Mouse (Mus musculus): ENCODE measurements around the gene Zdhhc24. TPM values are rescaled to one million over a fixed set of nuclear protein-coding genes. Genes with fewer than 3 reads are reported as not detected.

Gene Zdhhc24
- polyA plus RNA-seq (2015; fragmentation: Illumina TruSeq; extraction: RNeasy Lipid Tissue Mini Kit (QIAGEN cat#74804); ENCODE audit: insufficient read depth, low replicate concordance), result 17.8 TPM

DNA sequence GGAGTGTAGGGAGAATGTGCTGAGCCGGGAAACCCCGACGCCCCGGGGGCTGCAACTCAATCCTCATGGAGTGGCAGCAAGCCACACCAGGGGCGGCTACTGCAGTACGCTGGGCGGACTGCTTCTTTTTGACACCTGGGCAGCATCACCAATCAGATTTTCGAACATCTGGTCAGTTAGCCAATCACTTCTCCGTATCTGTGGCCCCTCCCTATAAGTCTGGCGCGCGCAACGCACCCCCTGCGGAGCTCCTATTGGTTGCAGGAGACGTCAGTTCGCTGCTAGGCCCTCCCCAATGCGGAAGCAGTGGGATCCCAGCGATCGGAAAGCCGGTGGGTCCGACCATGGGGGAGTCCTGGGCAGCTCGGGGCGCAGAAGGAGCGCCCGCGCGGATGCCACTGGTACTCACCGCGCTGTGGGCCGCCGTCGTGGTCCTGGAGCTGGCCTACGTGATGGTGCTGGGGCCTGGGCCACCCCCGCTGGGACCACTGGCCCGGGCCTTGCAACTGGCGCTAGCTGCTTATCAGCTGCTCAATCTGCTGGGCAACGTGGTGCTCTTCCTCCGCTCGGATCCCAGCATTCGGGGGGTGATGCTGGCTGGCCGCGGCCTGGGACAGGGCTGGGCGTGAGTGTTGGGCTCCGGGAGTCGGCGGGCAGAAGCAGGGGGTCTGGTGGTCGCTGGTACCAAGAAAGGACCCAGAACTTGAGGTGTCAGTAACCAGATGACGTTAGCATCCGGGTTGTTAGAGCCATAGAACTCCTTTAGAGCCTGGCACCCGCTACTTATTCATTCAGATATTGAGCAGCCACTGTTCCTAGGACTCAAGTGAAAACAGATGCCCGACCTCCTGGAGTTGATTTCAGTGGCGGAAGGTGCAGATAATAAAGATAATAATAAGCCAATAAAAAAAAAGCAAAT lies at the start of gene Zdhhc24:
Zdhhc24 (plus strand) TSS at position 264 of the 919 bp plus-strand sequence.

DNA sequence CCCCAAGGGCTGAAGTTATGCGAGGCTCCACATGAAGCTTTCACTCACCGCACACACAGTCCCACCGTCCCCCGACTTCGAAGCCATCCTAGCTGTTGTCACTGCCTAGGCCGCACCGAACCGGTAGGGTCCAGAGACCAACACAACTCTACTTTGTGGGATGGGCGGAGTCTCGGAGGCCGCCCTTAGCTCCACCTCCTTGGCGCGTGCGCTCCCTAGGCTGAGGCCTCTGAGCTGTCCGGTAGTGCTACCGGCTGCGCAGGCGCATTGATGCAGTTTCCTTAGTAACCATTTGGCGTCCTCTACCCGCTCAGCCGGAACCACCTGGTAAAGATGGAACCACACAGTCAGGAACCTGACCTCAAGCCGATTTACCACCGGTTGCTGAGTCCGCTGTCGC lies 39.3 kb upstream of the Zdhhc24 start, which contains the start of the genes Ccs and Ccdc87:
Ccs (minus strand) TSS at position 184 of the 400 bp plus-strand sequence.
Ccdc87 (plus strand) TSS at position 218 of the 400 bp plus-strand sequence.

DNA sequence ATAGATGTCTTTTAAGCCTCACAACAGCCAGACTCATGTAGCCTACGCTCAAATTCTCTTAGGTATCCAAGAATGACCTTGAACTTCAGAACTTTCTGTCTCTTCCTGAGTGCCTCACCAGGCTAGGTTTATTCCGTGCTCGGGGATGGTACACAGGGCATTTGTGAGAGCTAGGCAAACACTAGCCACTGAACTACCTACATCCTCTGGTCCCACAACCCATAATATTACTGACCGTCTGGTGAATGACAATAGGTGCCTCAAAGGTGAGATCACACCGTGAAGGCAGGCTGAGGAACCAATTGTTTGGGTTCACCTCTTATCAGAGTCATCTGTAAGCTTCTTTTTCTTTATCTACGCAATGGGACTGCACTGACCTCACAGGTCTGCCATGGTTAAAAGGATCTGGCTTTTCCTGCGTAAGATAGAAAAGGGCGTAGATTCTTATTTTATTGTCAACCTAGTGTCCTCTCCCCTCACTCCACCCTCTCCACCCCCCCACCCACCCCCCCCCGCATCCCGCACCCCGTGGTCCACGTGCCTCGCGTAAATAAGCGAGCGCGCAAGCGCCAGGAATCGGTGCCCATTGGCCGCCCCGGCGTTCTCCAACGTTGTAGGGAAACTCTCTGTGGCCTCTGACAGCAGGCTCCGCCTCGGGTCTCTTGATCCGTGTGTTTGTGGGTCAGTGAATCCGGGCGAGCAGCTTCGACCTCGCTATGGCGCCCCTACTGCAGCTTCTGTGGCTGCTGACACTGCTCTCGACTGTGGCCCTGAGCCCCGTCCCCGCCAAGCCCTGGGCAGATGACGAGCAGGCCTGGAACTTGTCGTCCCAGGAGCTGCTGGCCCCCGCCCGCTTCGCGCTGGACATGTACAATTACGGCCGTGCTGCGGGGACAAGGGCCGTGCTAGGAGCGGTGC lies 23.7 kb upstream of the Zdhhc24 start, which contains the start of gene Ctsf:
Ctsf (plus strand) TSS at position 579 of the 918 bp plus-strand sequence.

DNA sequence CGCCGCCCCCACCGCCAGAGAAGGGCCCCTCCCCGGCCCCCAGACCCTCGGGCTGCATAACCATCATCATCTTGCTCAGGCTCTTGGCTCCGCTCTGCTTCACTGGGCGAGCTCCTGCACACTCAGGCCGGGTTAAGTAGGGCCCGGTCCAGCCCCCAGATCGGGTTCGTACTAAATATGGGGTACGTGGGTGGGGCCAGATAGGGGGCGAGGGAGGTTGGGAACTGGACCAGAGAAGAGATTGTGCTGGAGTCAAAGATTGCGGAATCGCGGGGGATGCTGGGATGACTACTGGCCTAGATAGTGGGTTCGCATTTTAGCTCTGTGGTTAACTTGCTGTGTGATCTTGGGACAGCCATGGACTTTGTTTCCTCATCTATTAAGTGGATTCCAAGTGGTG lies 683 bp upstream of the Zdhhc24 start, which contains the start of gene Actn3:
Actn3 (minus strand) TSS at position 125 of the 400 bp plus-strand sequence.

DNA sequence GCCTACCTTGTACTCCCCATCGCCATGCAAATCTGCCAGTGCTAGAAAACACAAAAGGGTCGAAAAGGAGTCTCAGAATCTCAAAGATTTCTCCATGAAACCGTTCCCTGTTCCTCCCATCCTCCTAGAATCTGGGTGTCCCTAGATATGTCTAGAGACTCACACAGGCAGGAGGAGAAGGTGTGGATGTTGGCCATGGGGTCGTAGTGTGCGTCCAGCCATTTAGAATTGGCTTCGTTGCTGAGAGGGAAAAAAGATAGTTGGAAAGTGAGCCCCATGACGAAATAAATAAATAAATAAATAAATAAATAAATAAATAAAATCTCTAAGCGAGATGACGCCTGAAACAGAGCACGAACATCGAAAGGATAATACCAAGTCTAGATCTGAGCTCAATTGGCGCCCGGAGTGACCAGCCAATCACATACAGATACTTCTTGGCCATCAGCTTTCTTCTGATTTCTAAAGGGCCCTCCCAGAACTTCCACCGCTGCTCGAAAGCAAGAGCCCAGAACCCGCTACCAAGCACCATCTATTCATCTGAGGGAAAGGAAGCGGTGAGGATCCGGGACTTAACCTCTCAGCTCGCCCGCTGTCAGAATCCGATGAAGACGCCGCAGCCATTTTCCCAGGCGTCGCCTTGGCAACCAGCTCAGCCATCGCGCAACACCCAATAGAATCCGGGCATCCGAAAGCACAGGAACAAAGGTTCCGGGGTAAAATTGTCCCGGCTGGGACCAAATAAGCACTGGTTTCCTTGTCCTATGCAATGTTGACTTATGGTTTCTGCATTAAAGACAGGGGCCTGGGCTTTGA lies 27.7 kb downstream of the Zdhhc24 start, which contains the start of gene Bbs1:
Bbs1 (minus strand) TSS at position 650 of the 816 bp plus-strand sequence.

DNA sequence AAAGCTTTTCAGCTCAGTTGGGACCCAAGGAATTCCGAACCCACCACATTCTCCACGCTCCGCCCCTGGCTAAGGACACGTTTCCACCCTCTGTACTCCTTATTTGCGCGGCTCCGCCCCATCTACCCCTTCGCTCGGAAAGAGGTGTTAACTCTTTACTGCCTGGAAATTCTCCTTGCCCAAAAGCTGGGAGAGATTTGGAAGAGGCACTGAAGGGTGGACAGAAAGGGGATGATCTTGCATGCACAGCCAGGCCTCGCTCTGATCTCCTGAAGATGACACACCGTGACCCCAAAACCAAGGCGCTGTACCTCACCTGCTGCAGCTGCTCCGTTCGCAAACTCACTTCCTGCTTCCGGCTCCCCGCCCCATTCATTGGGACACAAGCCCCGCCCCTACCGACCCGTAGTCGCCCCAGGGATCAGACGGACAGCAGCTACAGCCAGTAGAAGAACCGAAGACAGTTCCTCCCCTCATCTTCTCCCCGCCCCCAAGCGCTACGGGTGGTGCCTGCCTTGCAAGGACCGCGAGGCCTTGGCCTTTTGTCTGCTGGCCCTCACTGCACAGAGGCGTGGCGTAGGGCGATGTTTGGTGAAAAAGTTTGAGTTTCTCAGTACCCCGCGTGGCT lies 49.5 kb downstream of the Zdhhc24 start, which contains the start of gene Dpp3:
Dpp3 (minus strand) TSS at position 384 of the 628 bp plus-strand sequence.

Other genes starting within 250 kb of the Zdhhc24 start
- gene Gm960, start 180.0 kb upstream of the Zdhhc24 start, polyA plus RNA-seq (2015; fragmentation: Illumina TruSeq; extraction: RNeasy Lipid Tissue Mini Kit (QIAGEN cat#74804); ENCODE audit: insufficient read depth, low replicate concordance), result not detected
- gene Sptbn2, start 167.5 kb upstream of the Zdhhc24 start, polyA plus RNA-seq (2015; fragmentation: Illumina TruSeq; extraction: RNeasy Lipid Tissue Mini Kit (QIAGEN cat#74804); ENCODE audit: insufficient read depth, low replicate concordance), result 0.07 TPM
- 22.5 TPM for gene Rbm4b, start 122.2 kb upstream of the Zdhhc24 start, polyA plus RNA-seq (2015; fragmentation: Illumina TruSeq; extraction: RNeasy Lipid Tissue Mini Kit (QIAGEN cat#74804); ENCODE audit: insufficient read depth, low replicate concordance)
- 37.4 TPM for gene Rbm4, start 84.8 kb upstream of the Zdhhc24 start, polyA plus RNA-seq (2015; fragmentation: Illumina TruSeq; extraction: RNeasy Lipid Tissue Mini Kit (QIAGEN cat#74804); ENCODE audit: insufficient read depth, low replicate concordance)
- 33.4 TPM for gene Gm21992, start 67.1 kb upstream of the Zdhhc24 start, polyA plus RNA-seq (2015; fragmentation: Illumina TruSeq; extraction: RNeasy Lipid Tissue Mini Kit (QIAGEN cat#74804); ENCODE audit: insufficient read depth, low replicate concordance)
- 20.5 TPM for gene Rbm14, start 67.0 kb upstream of the Zdhhc24 start, polyA plus RNA-seq (2015; fragmentation: Illumina TruSeq; extraction: RNeasy Lipid Tissue Mini Kit (QIAGEN cat#74804); ENCODE audit: insufficient read depth, low replicate concordance)
- gene Ccs, start 39.3 kb upstream of the Zdhhc24 start, polyA plus RNA-seq (2015; fragmentation: Illumina TruSeq; extraction: RNeasy Lipid Tissue Mini Kit (QIAGEN cat#74804); ENCODE audit: insufficient read depth, low replicate concordance), result 16.5 TPM
- 0.07 TPM for gene Ccdc87, start 39.3 kb upstream of the Zdhhc24 start, polyA plus RNA-seq (2015; fragmentation: Illumina TruSeq; extraction: RNeasy Lipid Tissue Mini Kit (QIAGEN cat#74804); ENCODE audit: insufficient read depth, low replicate concordance)
- gene Ctsf, start 23.5 kb upstream of the Zdhhc24 start, polyA plus RNA-seq (2015; fragmentation: Illumina TruSeq; extraction: RNeasy Lipid Tissue Mini Kit (QIAGEN cat#74804); ENCODE audit: insufficient read depth, low replicate concordance), result 10.2 TPM
- not detected for gene Actn3, start 759 bp upstream of the Zdhhc24 start, polyA plus RNA-seq (2015; fragmentation: Illumina TruSeq; extraction: RNeasy Lipid Tissue Mini Kit (QIAGEN cat#74804); ENCODE audit: insufficient read depth, low replicate concordance)
- 1.2 TPM for gene Bbs1, start 28.0 kb downstream of the Zdhhc24 start, polyA plus RNA-seq (2015; fragmentation: Illumina TruSeq; extraction: RNeasy Lipid Tissue Mini Kit (QIAGEN cat#74804); ENCODE audit: insufficient read depth, low replicate concordance)
- 28.7 TPM for gene Dpp3, start 49.6 kb downstream of the Zdhhc24 start, polyA plus RNA-seq (2015; fragmentation: Illumina TruSeq; extraction: RNeasy Lipid Tissue Mini Kit (QIAGEN cat#74804); ENCODE audit: insufficient read depth, low replicate concordance)
- 0.64 TPM for gene Peli3, start 64.5 kb downstream of the Zdhhc24 start, polyA plus RNA-seq (2015; fragmentation: Illumina TruSeq; extraction: RNeasy Lipid Tissue Mini Kit (QIAGEN cat#74804); ENCODE audit: insufficient read depth, low replicate concordance)
- gene Mrpl11, start 83.5 kb downstream of the Zdhhc24 start, polyA plus RNA-seq (2015; fragmentation: Illumina TruSeq; extraction: RNeasy Lipid Tissue Mini Kit (QIAGEN cat#74804); ENCODE audit: insufficient read depth, low replicate concordance), result 45.7 TPM
- 0.28 TPM for gene Npas4, start 111.6 kb downstream of the Zdhhc24 start, polyA plus RNA-seq (2015; fragmentation: Illumina TruSeq; extraction: RNeasy Lipid Tissue Mini Kit (QIAGEN cat#74804); ENCODE audit: insufficient read depth, low replicate concordance)
- 1.3 TPM for gene Slc29a2, start 145.2 kb downstream of the Zdhhc24 start, polyA plus RNA-seq (2015; fragmentation: Illumina TruSeq; extraction: RNeasy Lipid Tissue Mini Kit (QIAGEN cat#74804); ENCODE audit: insufficient read depth, low replicate concordance)
- 10.3 TPM for gene B4gat1, start 160.2 kb downstream of the Zdhhc24 start, polyA plus RNA-seq (2015; fragmentation: Illumina TruSeq; extraction: RNeasy Lipid Tissue Mini Kit (QIAGEN cat#74804); ENCODE audit: insufficient read depth, low replicate concordance)
- gene AC124502.3, start 160.2 kb downstream of the Zdhhc24 start, polyA plus RNA-seq (2015; fragmentation: Illumina TruSeq; extraction: RNeasy Lipid Tissue Mini Kit (QIAGEN cat#74804); ENCODE audit: insufficient read depth, low replicate concordance), result 0.86 TPM
- gene Brms1, start 162.7 kb downstream of the Zdhhc24 start, polyA plus RNA-seq (2015; fragmentation: Illumina TruSeq; extraction: RNeasy Lipid Tissue Mini Kit (QIAGEN cat#74804); ENCODE audit: insufficient read depth, low replicate concordance), result 22.9 TPM
- 0.51 TPM for gene Rin1, start 171.8 kb downstream of the Zdhhc24 start, polyA plus RNA-seq (2015; fragmentation: Illumina TruSeq; extraction: RNeasy Lipid Tissue Mini Kit (QIAGEN cat#74804); ENCODE audit: insufficient read depth, low replicate concordance)
- 1.2 TPM for gene Cd248, start 189.4 kb downstream of the Zdhhc24 start, polyA plus RNA-seq (2015; fragmentation: Illumina TruSeq; extraction: RNeasy Lipid Tissue Mini Kit (QIAGEN cat#74804); ENCODE audit: insufficient read depth, low replicate concordance)
- gene Tmem151a, start 206.9 kb downstream of the Zdhhc24 start, polyA plus RNA-seq (2015; fragmentation: Illumina TruSeq; extraction: RNeasy Lipid Tissue Mini Kit (QIAGEN cat#74804); ENCODE audit: insufficient read depth, low replicate concordance), result 0.29 TPM
- 19.3 TPM for gene Yif1a, start 209.9 kb downstream of the Zdhhc24 start, polyA plus RNA-seq (2015; fragmentation: Illumina TruSeq; extraction: RNeasy Lipid Tissue Mini Kit (QIAGEN cat#74804); ENCODE audit: insufficient read depth, low replicate concordance)
- not detected for gene Cnih2, start 219.9 kb downstream of the Zdhhc24 start, polyA plus RNA-seq (2015; fragmentation: Illumina TruSeq; extraction: RNeasy Lipid Tissue Mini Kit (QIAGEN cat#74804); ENCODE audit: insufficient read depth, low replicate concordance)
- gene Rab1b, start 228.4 kb downstream of the Zdhhc24 start, polyA plus RNA-seq (2015; fragmentation: Illumina TruSeq; extraction: RNeasy Lipid Tissue Mini Kit (QIAGEN cat#74804); ENCODE audit: insufficient read depth, low replicate concordance), result 50.7 TPM
- 9.6 TPM for gene Klc2, start 239.9 kb downstream of the Zdhhc24 start, polyA plus RNA-seq (2015; fragmentation: Illumina TruSeq; extraction: RNeasy Lipid Tissue Mini Kit (QIAGEN cat#74804); ENCODE audit: insufficient read depth, low replicate concordance)